Mouse (Mus musculus) midbrain, embryonic 16.5 days (tissue): Measurements from ENCODE around the gene Mrps18c. TPM values are rescaled to one million over a fixed set of nuclear protein-coding genes. Genes with fewer than 3 reads are reported as not detected.
A peak's percentile ranks its signal among the peaks of the same experiment; 100 is the strongest.

Experiments used
- ATAC-seq: fragments of 200-750 bp; cut with Nextera tagmentation; 2 replicates; pipeline ENCODE4 v1.8.0; 2017; ENCODE audit warnings: moderate TSS enrichment
- H3K27ac ChIP-seq: fragments of 300-500 bp; sonication (generic); 2 replicates; pipeline ENCODE4 v1.5.1; 2014; ENCODE audit warnings: mild to moderate bottlenecking, low read length, mixed read lengths
- H3K27me3 ChIP-seq: fragments of 300-500 bp; sonication (generic); 2 replicates; pipeline ENCODE4 v1.6.1; 2014; ENCODE audit warnings: low read depth, low read length, mixed read lengths; ENCODE audit not compliant: control insufficient read depth, insufficient read depth
- H3K36me3 ChIP-seq: fragments of 300-500 bp; sonication (generic); 2 replicates; pipeline ENCODE4 v1.6.1; 2014; ENCODE audit warnings: mild to moderate bottlenecking, low read length, moderate library complexity, mixed read lengths; ENCODE audit not compliant: control insufficient read depth, insufficient read depth
- H3K4me1 ChIP-seq: fragments of 300-500 bp; sonication (generic); 2 replicates; pipeline ENCODE4 v1.6.1; 2014; ENCODE audit warnings: mild to moderate bottlenecking, low read length, mixed read lengths; ENCODE audit not compliant: control insufficient read depth, insufficient read depth
- H3K4me2 ChIP-seq: fragments of 300-500 bp; sonication (generic); 2 replicates; pipeline ENCODE4 v1.6.1; 2014; ENCODE audit warnings: mild to moderate bottlenecking, low read length, mixed read lengths
- H3K4me3 ChIP-seq: fragments of 300-500 bp; sonication (generic); 2 replicates; pipeline ENCODE4 v1.5.1; 2014; ENCODE audit warnings: low read depth, mild to moderate bottlenecking, low read length, moderate library complexity, mixed read lengths
- H3K9ac ChIP-seq: fragments of 300-500 bp; sonication (generic); 2 replicates; pipeline ENCODE4 v1.6.1; 2014; ENCODE audit warnings: low read depth, low read length, mixed read lengths
- H3K9me3 ChIP-seq: fragments of 300-500 bp; sonication (generic); replicated peaks from 2 replicates; pipeline ENCODE4 v1.6.1; 2014; ENCODE audit warnings: mild to moderate bottlenecking, low read length, mixed read lengths; ENCODE audit not compliant: control insufficient read depth, poor library complexity, severe bottlenecking
- whole genome bisulfite sequencing: fragments of 180-500 bp; shearing (Covaris S2); extraction: QIAGEN DNeasy Blood & Tissue Kit; methylation state at CpG from one replicate; pipeline ENCODE4 v1.1.7; 2014; 5-methylcytosine and 5-hydroxymethylcytosine counted together
- polyA plus RNA-seq: library from polyadenylated mRNA; unstranded; fragments of >200 nt; fragmentation: Nextera tagmentation; extraction: Ambion mirVana; gene quantifications from 2 replicates; pipeline ENCODE4 v1.2.1, GENCODE M21; 2015

Mrps18c gene
- polyA plus RNA-seq, 1 experiment from 2014 or later: 143 TPM

GRCm38 (mm10) chr5:100775778-100776404, 22.5 kb upstream of the Mrps18c start:
- Histone ChIP-seq H3K4me3 (no peak overlapping the region), H3K36me3 (peaks cover 43% of the 10 kb centered on the region), H3K27me3 (no peaks in the 10 kb centered on the region), H3K9ac (no peak overlapping the region), H3K4me2 (no peak overlapping the region), H3K4me1 (no peaks in the 10 kb centered on the region), H3K9me3 (no peaks in the 10 kb centered on the region), H3K27ac (no peak overlapping the region)
- WGBS: 95% methylated on average over 13 of the region's 13 CpGs
- ATAC-seq: no peak

GRCm38 (mm10) chr5:100776900-100777299, 21.5 kb upstream of the Mrps18c start:
- H3K4me2 ChIP-seq: no peak overlapping the region
- no peak for ATAC-seq
- H3K9me3 ChIP-seq: no peaks in the 10 kb centered on the region
- no peaks in the 10 kb centered on the region for H3K4me1 ChIP-seq
- H3K9ac ChIP-seq: no peak overlapping the region
- no peaks in the 10 kb centered on the region for H3K27me3 ChIP-seq
- no peak overlapping the region for H3K27ac ChIP-seq
- H3K36me3 ChIP-seq: peaks cover 40% of the 10 kb centered on the region
- H3K4me3 ChIP-seq: no peak overlapping the region
- WGBS: 94% methylated on average over 5 of the region's 5 CpGs

DNA sequence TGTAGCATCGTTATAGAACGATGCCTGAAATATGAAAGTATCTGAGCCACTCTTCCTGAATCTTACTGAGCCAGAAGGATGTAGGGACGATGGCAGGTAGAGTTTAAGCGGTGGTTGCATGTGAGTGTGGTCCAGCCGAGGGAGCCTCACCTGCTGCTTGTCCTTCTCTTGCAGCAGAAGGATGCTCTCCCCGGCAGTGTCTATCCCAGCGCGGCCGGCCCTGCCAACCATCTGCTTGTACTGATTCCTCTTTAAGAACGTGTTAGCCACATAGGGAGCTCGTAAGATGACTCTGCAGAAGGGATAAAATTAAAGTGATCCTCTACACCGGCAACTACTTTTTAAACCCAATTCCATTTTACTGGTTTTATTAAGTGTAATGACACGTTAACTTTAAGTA, 19.4 kb upstream of the Mrps18c start:
- WGBS: 97% methylated on average over 13 of the region's 13 CpGs
- Histone ChIP-seq H3K4me3 (no peak overlapping the region), H3K4me2 (no peak overlapping the region), H3K36me3 (peaks cover 45% of the 10 kb centered on the region), H3K9ac (no peak overlapping the region), H3K9me3 (no peaks in the 10 kb centered on the region), H3K4me1 (no peaks in the 10 kb centered on the region), H3K27me3 (no peaks in the 10 kb centered on the region), H3K27ac (no peak overlapping the region)
- ATAC-seq: no peak

DNA sequence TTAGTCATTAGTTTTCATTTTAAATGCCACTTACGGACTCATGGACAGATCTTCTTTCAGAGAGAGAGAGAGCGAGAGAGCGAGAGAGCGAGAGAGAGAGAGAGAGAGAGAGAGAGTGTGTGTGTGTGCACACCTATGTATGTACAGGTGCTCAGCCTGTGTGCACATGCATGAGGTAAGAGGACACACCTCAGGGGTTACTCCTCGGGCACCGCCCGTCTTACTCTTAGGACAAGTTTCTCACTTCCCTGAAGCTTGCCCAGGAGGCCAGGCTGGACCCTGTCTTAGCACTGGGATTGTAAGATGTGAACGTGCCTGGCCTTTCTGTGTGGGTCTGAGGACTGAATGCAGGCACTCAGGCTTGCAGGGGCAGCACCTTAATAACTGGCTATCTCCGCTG, 10.9 kb upstream of the Mrps18c start:
- Histone ChIP-seq H3K27ac (no peak overlapping the region), H3K9ac (no peak overlapping the region), H3K4me3 (no peak overlapping the region), H3K9me3 (no peaks in the 10 kb centered on the region), H3K27me3 (no peaks in the 10 kb centered on the region), H3K4me2 (no peak overlapping the region), H3K4me1 (no peaks in the 10 kb centered on the region), H3K36me3 (peaks cover 27% of the 10 kb centered on the region)
- 89% methylated on average over 9 of the region's 9 CpGs for WGBS
- no peak for ATAC-seq

- Histone ChIP-seq H3K4me2 (no peak overlapping the region), H3K4me1 (peaks cover 2% of the 10 kb centered on the region), H3K36me3 (peaks cover 29% of the 10 kb centered on the region), H3K27ac (no peak overlapping the region), H3K27me3 (no peaks in the 10 kb centered on the region), H3K9me3 (no peaks in the 10 kb centered on the region), H3K4me3 (no peak overlapping the region), H3K9ac (no peak overlapping the region)
- 93% methylated on average over 7 of the region's 7 CpGs for WGBS
- no peak for ATAC-seq
These were observed 6.2 kb upstream of the Mrps18c start for GRCm38 (mm10) chr5:100792261-100792660.

GRCm38 (mm10) chr5:100794084-100794483, 4.3 kb upstream of the Mrps18c start:
- peaks cover 10% of the 10 kb centered on the region for H3K4me1 ChIP-seq
- H3K9me3 ChIP-seq: no peaks in the 10 kb centered on the region
- no peaks in the 10 kb centered on the region for H3K27me3 ChIP-seq
- H3K36me3 ChIP-seq: peaks cover 23% of the 10 kb centered on the region
- no peak overlapping the region for H3K27ac ChIP-seq
- no peak overlapping the region for H3K4me3 ChIP-seq
- H3K9ac ChIP-seq: no peak overlapping the region
- no peak overlapping the region for H3K4me2 ChIP-seq
- ATAC-seq: no peak
- WGBS: 86% methylated on average over 5 of the region's 5 CpGs

DNA sequence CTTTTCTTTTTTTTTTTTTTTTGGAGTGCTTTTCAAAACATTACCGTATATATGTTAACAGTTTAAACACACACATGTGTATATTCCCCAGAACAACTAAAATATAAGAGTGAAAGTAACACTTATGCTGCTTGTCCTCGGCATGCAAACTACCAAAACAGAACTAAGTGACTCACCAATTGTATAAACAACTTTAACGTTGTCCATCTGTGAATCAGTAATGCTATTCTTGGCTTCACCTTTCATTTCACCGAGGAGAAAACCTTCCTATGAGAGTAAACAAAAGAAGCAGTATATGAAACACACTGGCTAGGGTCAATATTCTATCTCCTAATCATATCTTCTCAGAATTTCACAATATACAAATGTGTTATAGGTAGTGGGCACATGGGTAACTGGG, 19.9 kb downstream of the Mrps18c start:
- peaks cover 9% of the 10 kb centered on the region for H3K4me1 ChIP-seq
- H3K27me3 ChIP-seq: no peaks in the 10 kb centered on the region
- H3K9me3 ChIP-seq: no peaks in the 10 kb centered on the region
- no peak for ATAC-seq
- 91% methylated on average over 4 of the region's 4 CpGs for WGBS
- peaks cover 5% of the 10 kb centered on the region; the same call in 1 of the 2 replicates for H3K36me3 ChIP-seq
- H3K4me2 ChIP-seq: no peak overlapping the region
- H3K9ac ChIP-seq: no peak overlapping the region
- H3K27ac ChIP-seq: no peak overlapping the region
- H3K4me3 ChIP-seq: no peak overlapping the region

GRCm38 (mm10) chr5:100819568-100820480, 21.4 kb downstream of the Mrps18c start:
- H3K36me3 ChIP-seq: 0 out of 2 replicates have a peak, but pooled peaks cover 2% of the 10 kb centered on the region
- peak overlapping the region; percentile 95 for H3K4me2 ChIP-seq
- peak overlapping the region; percentile 62 for H3K4me3 ChIP-seq
- no peaks in the 10 kb centered on the region for H3K9me3 ChIP-seq
- ATAC-seq: no peak
- H3K9ac ChIP-seq: peak overlapping the region; percentile 78
- peaks cover 9% of the 10 kb centered on the region for H3K4me1 ChIP-seq
- H3K27me3 ChIP-seq: no peaks in the 10 kb centered on the region
- 24% methylated on average over 16 of the region's 16 CpGs for WGBS
- peak overlapping the region; percentile 74 for H3K27ac ChIP-seq
